Mouse (Mus musculus): ENCODE data around the gene Rab8a. TPM values are rescaled to one million over a fixed set of nuclear protein-coding genes. Genes with fewer than 3 reads are reported as not detected.
"Not testable (repeated sequence)": the region's sequence is repeated elsewhere in the genome, so short reads cannot be mapped to it uniquely, and the experiment has no call there.

Rab8a gene
- 85.2 and 142 TPM in 2 replicates for polyA plus RNA-seq (2012; rRNA removed)
- polyA plus RNA-seq (2014; fragmentation: Nextera tagmentation; extraction: Ambion mirVana): 84.4 and 89.0 TPM in 2 replicates

DNA sequence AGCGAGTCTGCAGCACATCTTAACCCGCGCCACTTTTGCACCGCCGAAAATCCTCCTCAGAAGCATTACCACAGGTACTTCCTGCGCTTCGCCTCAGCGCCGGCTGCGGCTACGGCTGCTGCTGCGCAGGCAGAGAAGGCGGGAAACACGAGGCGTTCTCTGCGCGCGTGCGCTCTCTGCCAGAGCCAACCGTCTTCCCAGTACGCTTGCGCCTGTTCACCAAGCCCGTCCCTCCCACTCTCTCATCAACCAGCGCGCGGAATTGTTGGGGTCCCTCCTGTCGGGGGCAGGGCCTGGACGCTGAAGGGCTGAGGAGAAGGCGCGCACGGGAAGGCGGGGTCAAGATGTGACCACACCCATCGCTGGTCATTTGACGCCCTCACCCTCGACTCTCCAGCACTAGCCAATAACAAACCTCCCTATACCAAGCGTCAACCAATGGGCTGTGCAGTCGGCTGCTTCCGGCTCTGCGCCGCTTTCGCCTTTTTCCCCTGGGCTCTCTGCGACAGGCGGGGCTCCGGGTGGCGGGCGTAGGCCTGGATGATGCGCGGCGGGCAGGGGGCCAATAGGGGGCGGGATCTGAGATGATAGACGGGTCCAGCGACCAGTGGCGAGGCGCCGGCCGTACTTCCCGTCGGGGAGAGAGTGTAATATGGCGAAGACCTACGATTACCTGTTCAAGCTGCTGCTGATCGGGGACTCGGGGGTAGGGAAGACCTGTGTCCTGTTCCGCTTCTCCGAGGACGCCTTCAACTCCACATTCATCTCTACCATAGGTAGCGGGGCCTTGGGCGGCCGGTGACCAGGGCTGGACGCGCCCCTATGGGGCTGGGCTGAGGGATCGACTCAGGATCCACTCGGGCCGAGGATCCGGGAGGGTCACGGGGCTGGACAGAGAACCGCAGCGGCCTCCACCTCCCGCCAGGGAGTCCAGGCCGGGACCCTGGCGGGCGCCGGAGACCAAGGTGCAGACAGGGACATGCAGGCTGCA is at the start of gene Rab8a:
TSS of gene Rab8a (plus strand) at position 494 of the 991 bp plus-strand sequence.
- Histone ChIP-seq H3K4me1 (ENCODE audit: control insufficient read depth, insufficient read depth, low read length) (peaks cover 12% of the 10 kb centered on the region), H3K36me3 (ENCODE audit: control insufficient read depth, insufficient read depth, low read length) (peaks cover 7% of the 10 kb centered on the region; the same call in 1 of the 2 replicates), H3K9ac (ENCODE audit: low read depth, low read length, severe bottlenecking) (peak within 1 kb of the TSS; percentile 89), H3K4me2 (replicated peaks; ENCODE audit: low read depth, low read length, severe bottlenecking) (peak within 1 kb of the TSS; percentile 85), H3K9me3 (ENCODE audit: control insufficient read depth, low read length) (no peaks in the 10 kb centered on the region), H3K27ac (replicated peaks; ENCODE audit: low read depth, low read length) (peak within 1 kb of the TSS; percentile 68), H3K4me3 (replicated peaks; ENCODE audit: low read length) (peak within 1 kb of the TSS; percentile 98), H3K27me3 (ENCODE audit: control insufficient read depth, insufficient read depth, low read length) (no peaks in the 10 kb centered on the region)
- peak; percentile 100 for DNase-seq (ENCODE audit: low spot score)
- peak; percentile 82; the same call in 1 of the 2 replicates for TF ChIP-seq POLR2A (IDR thresholded peaks at IDR 0.05; ENCODE audit: borderline replicate concordance, extremely low read depth, insufficient read depth, insufficient read length)
- peak; percentile 99 for ATAC-seq (ENCODE audit: low FRiP score, low read depth)
- under 1% methylated on average over 81 of the region's 82 CpGs for WGBS

DNA sequence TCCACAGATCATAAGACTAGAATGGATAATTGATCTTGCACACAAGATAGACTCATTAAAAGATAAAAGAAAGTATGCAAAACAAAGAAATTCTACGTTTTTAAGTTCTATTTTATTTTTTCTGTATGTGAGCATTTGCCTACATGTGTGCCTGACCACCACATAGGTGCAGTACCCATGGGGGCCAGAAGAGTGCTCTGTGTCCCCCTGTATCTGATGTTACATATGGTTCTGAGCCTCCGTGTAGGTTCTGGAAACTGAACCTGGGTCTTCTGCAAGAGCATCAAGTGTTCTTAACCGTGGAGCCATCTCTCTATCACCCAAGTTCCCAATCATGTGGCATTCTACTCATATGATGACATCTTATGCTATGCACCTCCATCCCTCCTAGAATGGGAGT is 48.5 kb upstream of the Rab8a start:
- Histone ChIP-seq H3K4me2 (replicated peaks; ENCODE audit: low read depth, low read length, severe bottlenecking) (no peak overlapping the region), H3K36me3 (ENCODE audit: control insufficient read depth, insufficient read depth, low read length) (no peaks in the 10 kb centered on the region), H3K9ac (ENCODE audit: low read depth, low read length, severe bottlenecking) (no peak overlapping the region), H3K27me3 (ENCODE audit: control insufficient read depth, insufficient read depth, low read length) (no peaks in the 10 kb centered on the region), H3K4me3 (replicated peaks; ENCODE audit: low read length) (no peak overlapping the region), H3K4me1 (ENCODE audit: control insufficient read depth, insufficient read depth, low read length) (no peaks in the 10 kb centered on the region), H3K9me3 (ENCODE audit: control insufficient read depth, low read length) (no peaks in the 10 kb centered on the region), H3K27ac (replicated peaks; ENCODE audit: low read depth, low read length) (no peak overlapping the region)
- WGBS: 67% methylated on average over 3 of the region's 3 CpGs
- no peak for TF ChIP-seq POLR2A (IDR thresholded peaks at IDR 0.05; ENCODE audit: borderline replicate concordance, extremely low read depth, insufficient read depth, insufficient read length)
- DNase-seq (ENCODE audit: low spot score) (no peak), ATAC-seq (ENCODE audit: low FRiP score, low read depth) (no peak)

DNA sequence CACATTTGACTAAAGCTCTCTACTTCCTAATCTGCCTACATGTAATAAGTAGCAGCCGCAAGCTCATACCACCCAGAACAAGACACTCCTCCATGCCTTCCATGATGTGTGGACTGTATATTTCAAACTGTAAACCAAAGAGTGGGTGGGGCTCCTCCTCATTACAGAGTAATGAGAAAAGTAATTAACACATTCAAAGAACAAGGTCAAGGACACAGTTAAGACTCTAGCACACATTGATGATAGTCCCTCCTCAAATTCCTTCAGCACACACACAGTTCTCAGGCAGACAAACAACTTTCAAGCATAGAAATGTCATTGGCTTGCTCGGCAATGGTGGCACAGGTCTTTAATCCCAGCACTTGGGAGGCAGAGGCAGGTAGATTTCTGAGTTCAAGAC is 45.8 kb upstream of the Rab8a start:
- H3K4me2 ChIP-seq (replicated peaks; ENCODE audit: low read depth, low read length, severe bottlenecking): no peak overlapping the region
- H3K36me3 ChIP-seq (ENCODE audit: control insufficient read depth, insufficient read depth, low read length): no peaks in the 10 kb centered on the region
- no peak overlapping the region for H3K27ac ChIP-seq (replicated peaks; ENCODE audit: low read depth, low read length)
- H3K4me3 ChIP-seq (replicated peaks; ENCODE audit: low read length): no peak overlapping the region
- no peaks in the 10 kb centered on the region for H3K27me3 ChIP-seq (ENCODE audit: control insufficient read depth, insufficient read depth, low read length)
- H3K9ac ChIP-seq (ENCODE audit: low read depth, low read length, severe bottlenecking): no peak overlapping the region
- ATAC-seq (ENCODE audit: low FRiP score, low read depth) (no peak), DNase-seq (ENCODE audit: low spot score) (no peak)
- TF ChIP-seq POLR2A (IDR thresholded peaks at IDR 0.05; ENCODE audit: borderline replicate concordance, extremely low read depth, insufficient read depth, insufficient read length): no peak
- 93% methylated on average over 2 of the region's 2 CpGs for WGBS
- H3K9me3 ChIP-seq (ENCODE audit: control insufficient read depth, low read length): no peaks in the 10 kb centered on the region
- no peaks in the 10 kb centered on the region for H3K4me1 ChIP-seq (ENCODE audit: control insufficient read depth, insufficient read depth, low read length)

DNA sequence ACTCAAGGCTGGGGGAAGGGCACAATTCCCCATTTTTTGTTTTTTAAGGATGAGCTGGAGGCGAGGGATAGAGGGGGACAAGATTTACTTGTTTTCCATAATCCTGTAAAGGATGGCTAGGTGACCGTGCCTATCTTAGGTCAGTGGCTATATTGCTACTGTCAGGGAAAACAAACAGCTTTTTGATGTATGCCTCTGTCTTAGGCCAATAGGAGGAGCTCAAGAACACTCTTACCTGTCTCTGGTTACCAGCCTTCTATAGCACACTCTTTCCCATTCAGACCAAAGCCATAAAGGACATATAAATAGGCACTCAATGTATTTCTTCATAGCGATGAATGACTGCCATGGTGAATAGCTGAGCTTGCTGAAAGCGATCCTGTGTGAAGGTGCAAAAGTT is 42.4 kb upstream of the Rab8a start:
- Histone ChIP-seq H3K9ac (ENCODE audit: low read depth, low read length, severe bottlenecking) (no peak overlapping the region), H3K4me1 (ENCODE audit: control insufficient read depth, insufficient read depth, low read length) (no peaks in the 10 kb centered on the region), H3K36me3 (ENCODE audit: control insufficient read depth, insufficient read depth, low read length) (no peaks in the 10 kb centered on the region), H3K27ac (replicated peaks; ENCODE audit: low read depth, low read length) (no peak overlapping the region), H3K4me2 (replicated peaks; ENCODE audit: low read depth, low read length, severe bottlenecking) (no peak overlapping the region), H3K27me3 (ENCODE audit: control insufficient read depth, insufficient read depth, low read length) (no peaks in the 10 kb centered on the region), H3K9me3 (ENCODE audit: control insufficient read depth, low read length) (no peaks in the 10 kb centered on the region), H3K4me3 (replicated peaks; ENCODE audit: low read length) (no peak overlapping the region)
- ATAC-seq (ENCODE audit: low FRiP score, low read depth) (no peak), DNase-seq (ENCODE audit: low spot score) (no peak)
- TF ChIP-seq POLR2A (IDR thresholded peaks at IDR 0.05; ENCODE audit: borderline replicate concordance, extremely low read depth, insufficient read depth, insufficient read length): no peak
- 45% methylated on average over 4 of the region's 4 CpGs for WGBS

DNA sequence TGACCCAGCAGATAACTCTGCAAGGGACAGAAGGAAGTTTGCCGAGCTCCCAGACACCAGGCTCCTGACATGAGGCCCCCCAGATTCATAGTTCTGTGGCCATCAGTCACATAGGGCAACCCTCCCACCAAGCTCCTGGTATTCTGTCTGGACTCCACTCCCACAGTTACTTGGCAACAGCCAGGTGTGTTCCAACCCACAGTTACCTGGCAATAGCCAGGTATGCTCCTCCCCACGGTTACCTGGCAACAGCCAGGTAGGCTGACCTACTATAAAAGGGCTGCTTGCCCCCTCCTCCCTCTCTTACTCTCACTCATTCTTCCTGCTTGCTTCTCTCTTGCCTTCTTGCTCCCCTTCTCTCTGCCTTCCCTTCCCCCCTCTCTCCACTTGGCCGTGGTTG is 39.5 kb upstream of the Rab8a start:
- 51% methylated on average over 3 of the region's 3 CpGs for WGBS
- not testable (repeated sequence) for H3K4me3 ChIP-seq (replicated peaks; ENCODE audit: low read length); H3K4me2 ChIP-seq (replicated peaks; ENCODE audit: low read depth, low read length, severe bottlenecking); H3K27ac ChIP-seq (replicated peaks; ENCODE audit: low read depth, low read length); H3K36me3 ChIP-seq (ENCODE audit: control insufficient read depth, insufficient read depth, low read length); H3K9ac ChIP-seq (ENCODE audit: low read depth, low read length, severe bottlenecking); H3K4me1 ChIP-seq (ENCODE audit: control insufficient read depth, insufficient read depth, low read length); H3K27me3 ChIP-seq (ENCODE audit: control insufficient read depth, insufficient read depth, low read length); ATAC-seq (ENCODE audit: low FRiP score, low read depth); H3K9me3 ChIP-seq (ENCODE audit: control insufficient read depth, low read length); DNase-seq (ENCODE audit: low spot score)
